Mouse (Mus musculus) intestine, embryonic 15.5 days (tissue): Measurements from ENCODE around the gene Slc3a2. TPM values are rescaled to one million over a fixed set of nuclear protein-coding genes. Genes with fewer than 3 reads are reported as not detected.

ENCODE experiments used
- ATAC-seq: fragments of 200-750 bp; cut with Nextera tagmentation; 2 replicates; pipeline ENCODE4 v1.8.0; 2017; ENCODE audit warnings: moderate TSS enrichment, moderate library complexity
- H3K27ac ChIP-seq: fragments of 300-500 bp; sonication (generic); 2 replicates; pipeline ENCODE4 v1.5.1; 2015; ENCODE audit warnings: mild to moderate bottlenecking, inconsistent platforms
- H3K27me3 ChIP-seq: fragments of 300-500 bp; sonication (generic); replicated peaks from 2 replicates; pipeline ENCODE4 v1.6.1; 2015; ENCODE audit warnings: inconsistent platforms
- H3K36me3 ChIP-seq: fragments of 300-500 bp; sonication (generic); 2 replicates; pipeline ENCODE4 v1.6.1; 2015; ENCODE audit warnings: inconsistent platforms
- H3K4me1 ChIP-seq: fragments of 300-500 bp; sonication (generic); replicated peaks from 2 replicates; pipeline ENCODE4 v1.6.1; 2015; ENCODE audit warnings: inconsistent platforms
- H3K4me2 ChIP-seq: fragments of 300-500 bp; sonication (generic); replicated peaks from 2 replicates; pipeline ENCODE4 v1.6.1; 2015; ENCODE audit warnings: mild to moderate bottlenecking, inconsistent platforms
- H3K4me3 ChIP-seq: fragments of 300-500 bp; sonication (generic); replicated peaks from 2 replicates; pipeline ENCODE4 v1.5.1; 2015; ENCODE audit warnings: inconsistent platforms
- H3K9ac ChIP-seq: fragments of 300-500 bp; sonication (generic); 2 replicates; pipeline ENCODE4 v1.6.1; 2015; ENCODE audit warnings: inconsistent platforms
- H3K9me3 ChIP-seq: fragments of 300-500 bp; sonication (generic); 2 replicates; pipeline ENCODE4 v1.6.1; 2016; ENCODE audit warnings: inconsistent platforms
- WGBS: fragments of 180-500 bp; shearing (Covaris S2); methylation state at CpG from one replicate; pipeline ENCODE4 v1.1.7; 2015; 5-methylcytosine and 5-hydroxymethylcytosine counted together
- polyA plus RNA-seq: library from polyadenylated mRNA; unstranded; fragments of >200 nt; fragmentation: Nextera tagmentation; extraction: Ambion mirVana; gene quantifications from 2 replicates; pipeline ENCODE4 v1.2.1, GENCODE M21; 2015

Gene Slc3a2
- polyA plus RNA-seq, 1 experiment from 2014 or later, result 163 TPM

- Histone ChIP-seq H3K36me3 (peaks cover 6% of the 10 kb centered on the region; the same call in 1 of the 2 replicates), H3K27me3 (no peaks in the 10 kb centered on the region), H3K4me2 (no peak overlapping the region), H3K27ac (no peak overlapping the region), H3K9me3 (no peaks in the 10 kb centered on the region), H3K4me3 (no peak overlapping the region), H3K9ac (no peak overlapping the region), H3K4me1 (no peaks in the 10 kb centered on the region)
- WGBS, result 78% methylated on average over 3 of the region's 3 CpGs
- no peak for ATAC-seq
Measured at GRCm38 (mm10) chr19:8702458-8702857, 20.7 kb downstream of the Slc3a2 start.

- H3K4me1 ChIP-seq, result no peaks in the 10 kb centered on the region
- H3K4me2 ChIP-seq, result no peak overlapping the region
- no peaks in the 10 kb centered on the region for H3K36me3 ChIP-seq
- no peaks in the 10 kb centered on the region for H3K27me3 ChIP-seq
- H3K27ac ChIP-seq, result no peak overlapping the region
- no peak for ATAC-seq
- H3K9me3 ChIP-seq, result no peaks in the 10 kb centered on the region
- WGBS, result 79% methylated on average over 9 of the region's 9 CpGs
- no peak overlapping the region for H3K4me3 ChIP-seq
- no peak overlapping the region for H3K9ac ChIP-seq
Measured at GRCm38 (mm10) chr19:8699652-8700051, 23.5 kb downstream of the Slc3a2 start.

- Histone ChIP-seq H3K27ac (no peak overlapping the region), H3K4me2 (no peak overlapping the region), H3K27me3 (no peaks in the 10 kb centered on the region), H3K4me1 (no peaks in the 10 kb centered on the region), H3K4me3 (no peak overlapping the region), H3K9ac (no peak overlapping the region), H3K36me3 (no peaks in the 10 kb centered on the region), H3K9me3 (no peaks in the 10 kb centered on the region)
- 45% methylated on average over 6 of the region's 6 CpGs for WGBS
- peak; percentile 66; the same call in 1 of the 2 replicates for ATAC-seq
Measured at GRCm38 (mm10) chr19:8695330-8695729, 27.8 kb downstream of the Slc3a2 start.

GRCm38 (mm10) chr19:8692740-8693139, 30.4 kb downstream of the Slc3a2 start:
- Histone ChIP-seq H3K4me3 (no peak overlapping the region), H3K27ac (no peak overlapping the region), H3K9me3 (no peaks in the 10 kb centered on the region), H3K27me3 (no peaks in the 10 kb centered on the region), H3K9ac (no peak overlapping the region), H3K4me2 (no peak overlapping the region), H3K36me3 (no peaks in the 10 kb centered on the region), H3K4me1 (no peaks in the 10 kb centered on the region)
- 86% methylated on average over 5 of the region's 5 CpGs for WGBS
- no peak for ATAC-seq

GRCm38 (mm10) chr19:8691871-8692539, 31.2 kb downstream of the Slc3a2 start:
- H3K36me3 ChIP-seq, result no peaks in the 10 kb centered on the region
- no peak for ATAC-seq
- no peaks in the 10 kb centered on the region for H3K4me1 ChIP-seq
- no peaks in the 10 kb centered on the region for H3K9me3 ChIP-seq
- H3K4me2 ChIP-seq, result no peak overlapping the region
- no peak overlapping the region for H3K9ac ChIP-seq
- no peak overlapping the region for H3K4me3 ChIP-seq
- H3K27me3 ChIP-seq, result no peaks in the 10 kb centered on the region
- WGBS, result 67% methylated on average over 9 of the region's 9 CpGs
- no peak overlapping the region for H3K27ac ChIP-seq

- Histone ChIP-seq H3K9ac (no peak overlapping the region), H3K27ac (no peak overlapping the region), H3K4me2 (no peak overlapping the region), H3K4me1 (peaks cover 11% of the 10 kb centered on the region), H3K27me3 (no peaks in the 10 kb centered on the region), H3K9me3 (no peaks in the 10 kb centered on the region), H3K4me3 (no peak overlapping the region), H3K36me3 (no peaks in the 10 kb centered on the region)
- 80% methylated on average over 2 of the region's 2 CpGs for WGBS
- ATAC-seq, result no peak
Measured at GRCm38 (mm10) chr19:8683627-8684026, 39.5 kb downstream of the Slc3a2 start.

GRCm38 (mm10) chr19:8682996-8683395, 40.2 kb downstream of the Slc3a2 start:
- H3K4me1 ChIP-seq, result peaks cover 11% of the 10 kb centered on the region
- H3K9ac ChIP-seq, result no peak overlapping the region
- H3K27ac ChIP-seq, result no peak overlapping the region
- no peak overlapping the region for H3K4me3 ChIP-seq
- no peaks in the 10 kb centered on the region for H3K36me3 ChIP-seq
- H3K27me3 ChIP-seq, result no peaks in the 10 kb centered on the region
- H3K9me3 ChIP-seq, result no peaks in the 10 kb centered on the region
- ATAC-seq, result peak; percentile 32; the same call in 1 of the 2 replicates
- WGBS, result 1% methylated on average over 3 of the region's 3 CpGs
- H3K4me2 ChIP-seq, result no peak overlapping the region

GRCm38 (mm10) chr19:8681633-8682362, 41.4 kb downstream of the Slc3a2 start:
- Histone ChIP-seq H3K9me3 (no peaks in the 10 kb centered on the region), H3K4me2 (no peak overlapping the region), H3K4me3 (no peak overlapping the region), H3K27me3 (no peaks in the 10 kb centered on the region), H3K9ac (no peak overlapping the region), H3K36me3 (no peaks in the 10 kb centered on the region), H3K27ac (no peak overlapping the region), H3K4me1 (peaks cover 11% of the 10 kb centered on the region)
- no peak for ATAC-seq
- 94% methylated on average over 4 of the region's 4 CpGs for WGBS

- no peaks in the 10 kb centered on the region for H3K9me3 ChIP-seq
- ATAC-seq, result peak; percentile 85
- no peaks in the 10 kb centered on the region for H3K36me3 ChIP-seq
- peak overlapping the region; percentile 26; the same call in 1 of the 2 replicates for H3K9ac ChIP-seq
- WGBS, result 29% methylated on average over 18 of the region's 18 CpGs
- H3K4me2 ChIP-seq, result peak overlapping the region; percentile 53
- peaks cover 11% of the 10 kb centered on the region for H3K4me1 ChIP-seq
- H3K27me3 ChIP-seq, result no peaks in the 10 kb centered on the region
- peak overlapping the region; percentile 71 for H3K27ac ChIP-seq
- H3K4me3 ChIP-seq, result 0 out of 2 replicates have a peak overlapping the region, but pooled peaks have one; percentile 6
Measured at GRCm38 (mm10) chr19:8679031-8679779, 44.0 kb downstream of the Slc3a2 start.

- H3K27ac ChIP-seq, result no peak overlapping the region
- H3K9me3 ChIP-seq, result no peaks in the 10 kb centered on the region
- no peaks in the 10 kb centered on the region for H3K4me1 ChIP-seq
- 56% methylated on average over 9 of the region's 9 CpGs for WGBS
- H3K27me3 ChIP-seq, result no peaks in the 10 kb centered on the region
- no peak overlapping the region for H3K4me2 ChIP-seq
- H3K9ac ChIP-seq, result no peak overlapping the region
- no peak overlapping the region for H3K4me3 ChIP-seq
- H3K36me3 ChIP-seq, result no peaks in the 10 kb centered on the region
- ATAC-seq, result no peak
Measured at GRCm38 (mm10) chr19:8673336-8674063, 49.7 kb downstream of the Slc3a2 start.

- H3K9me3 ChIP-seq, result no peaks in the 10 kb centered on the region
- ATAC-seq, result no peak
- 74% methylated on average over 3 of the region's 3 CpGs for WGBS
- H3K27ac ChIP-seq, result no peak overlapping the region
- H3K4me3 ChIP-seq, result no peak overlapping the region
- H3K9ac ChIP-seq, result no peak overlapping the region
- no peaks in the 10 kb centered on the region for H3K4me1 ChIP-seq
- H3K27me3 ChIP-seq, result no peaks in the 10 kb centered on the region
- no peaks in the 10 kb centered on the region for H3K36me3 ChIP-seq
- H3K4me2 ChIP-seq, result no peak overlapping the region
Measured at GRCm38 (mm10) chr19:8672859-8673258, 50.3 kb downstream of the Slc3a2 start.

GRCm38 (mm10) chr19:8665746-8666145, 57.4 kb downstream of the Slc3a2 start:
- no peak overlapping the region for H3K9ac ChIP-seq
- WGBS, result 61% methylated on average over 5 of the region's 5 CpGs
- no peak overlapping the region for H3K4me2 ChIP-seq
- H3K36me3 ChIP-seq, result no peaks in the 10 kb centered on the region
- H3K4me1 ChIP-seq, result peaks cover 15% of the 10 kb centered on the region; the same call in 1 of the 2 replicates
- no peak overlapping the region for H3K4me3 ChIP-seq
- no peak for ATAC-seq
- no peaks in the 10 kb centered on the region for H3K9me3 ChIP-seq
- no peaks in the 10 kb centered on the region; the same call in 1 of the 2 replicates for H3K27me3 ChIP-seq
- H3K27ac ChIP-seq, result no peak overlapping the region
